Mouse (Mus musculus): ENCODE results near the gene Gm28230. TPM values are rescaled to one million over a fixed set of nuclear protein-coding genes. Genes with fewer than 3 reads are reported as not detected.
A peak's percentile ranks its signal among the peaks of the same experiment; 100 is the strongest.

Gm28230 gene
- total RNA-seq, 2 experiments from 2014 or later, result 0.12 TPM; not detected in 1

- peak; percentile 81 to 85 for DNase-seq
- intact Hi-C loops (cut with DNase I), result loop anchor here (1.0 to 5.0 kb wide), 2 partner anchors 249 to 337 kb away; no protein-coding TSS in a partner anchor
Measured at GRCm38 (mm10) chr2:74715504-74716241, 10.9 kb upstream of the Gm28230 start.

- DNase-seq, result no peak
- intact Hi-C loops (cut with DNase I), result no loop called here
Measured at GRCm38 (mm10) chr2:74720384-74720783, 6.1 kb upstream of the Gm28230 start.

GRCm38 (mm10) chr2:74720955-74721491, 5.5 kb upstream of the Gm28230 start:
- intact Hi-C loops (cut with DNase I), result no loop called here
- no peak for DNase-seq

GRCm38 (mm10) chr2:74721882-74722281, 4.6 kb upstream of the Gm28230 start:
- intact Hi-C loops (cut with DNase I), result no loop called here
- DNase-seq, result no peak

- intact Hi-C loops (cut with DNase I), result no loop called here
- no peak for DNase-seq
Measured at GRCm38 (mm10) chr2:74722949-74723348, 3.6 kb upstream of the Gm28230 start.

- intact Hi-C loops (cut with DNase I), result no loop called here
- DNase-seq, result no peak
Measured at GRCm38 (mm10) chr2:74724244-74725015, 2.1 kb upstream of the Gm28230 start.

DNA sequence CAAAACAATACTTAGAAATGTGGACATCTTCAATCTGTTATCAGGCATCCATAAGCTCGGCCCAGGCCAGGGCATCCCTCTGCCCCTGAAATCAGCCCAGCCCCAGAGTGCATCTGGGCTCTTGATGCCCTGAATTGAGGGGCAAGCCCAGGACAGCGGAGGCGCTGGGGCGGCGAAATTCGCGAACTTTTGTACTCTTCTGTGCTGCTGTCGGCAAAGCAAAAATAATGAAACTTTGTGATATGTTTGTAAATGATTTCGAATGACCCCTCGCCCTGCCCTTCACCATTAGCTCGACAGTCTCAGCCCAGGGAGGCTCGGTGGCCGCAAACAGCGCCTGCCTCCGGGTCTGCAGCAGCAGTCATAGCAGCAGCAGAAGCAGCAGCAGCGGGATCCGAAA, 1.4 kb upstream of the Gm28230 start:
- DNase-seq, result no peak
- intact Hi-C loops (cut with DNase I), result no loop called here

DNA sequence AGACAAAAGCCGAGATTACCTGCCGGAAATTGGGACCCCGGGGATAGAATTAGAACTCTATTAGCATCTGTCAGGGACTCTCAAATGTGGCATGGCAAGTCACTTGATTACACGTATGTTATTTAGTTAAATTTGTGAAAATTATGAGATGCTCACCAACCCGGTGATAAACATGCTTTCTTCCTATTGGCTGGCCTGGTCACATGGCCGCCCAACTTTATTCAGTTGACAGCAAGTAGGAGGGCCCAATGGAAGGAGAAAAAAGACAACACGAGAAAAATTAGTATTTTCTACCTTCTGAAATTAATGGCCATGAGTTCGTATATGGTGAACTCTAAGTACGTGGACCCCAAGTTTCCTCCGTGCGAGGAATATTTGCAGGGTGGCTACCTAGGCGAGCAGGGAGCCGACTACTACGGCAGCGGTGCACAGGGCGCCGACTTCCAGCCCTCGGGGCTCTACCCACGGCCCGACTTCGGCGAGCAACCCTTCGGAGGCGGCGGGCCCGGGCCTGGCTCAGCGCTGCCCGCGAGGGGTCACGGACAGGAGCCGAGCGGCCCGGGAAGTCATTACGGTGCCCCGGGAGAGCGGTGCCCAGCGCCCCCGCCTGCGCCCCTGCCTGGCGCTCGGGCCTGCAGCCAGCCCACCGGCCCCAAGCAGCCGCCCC, 578 bp downstream of the Gm28230 start:
- intact Hi-C loops (cut with DNase I), result no loop called here
- DNase-seq, result no peak

DNA sequence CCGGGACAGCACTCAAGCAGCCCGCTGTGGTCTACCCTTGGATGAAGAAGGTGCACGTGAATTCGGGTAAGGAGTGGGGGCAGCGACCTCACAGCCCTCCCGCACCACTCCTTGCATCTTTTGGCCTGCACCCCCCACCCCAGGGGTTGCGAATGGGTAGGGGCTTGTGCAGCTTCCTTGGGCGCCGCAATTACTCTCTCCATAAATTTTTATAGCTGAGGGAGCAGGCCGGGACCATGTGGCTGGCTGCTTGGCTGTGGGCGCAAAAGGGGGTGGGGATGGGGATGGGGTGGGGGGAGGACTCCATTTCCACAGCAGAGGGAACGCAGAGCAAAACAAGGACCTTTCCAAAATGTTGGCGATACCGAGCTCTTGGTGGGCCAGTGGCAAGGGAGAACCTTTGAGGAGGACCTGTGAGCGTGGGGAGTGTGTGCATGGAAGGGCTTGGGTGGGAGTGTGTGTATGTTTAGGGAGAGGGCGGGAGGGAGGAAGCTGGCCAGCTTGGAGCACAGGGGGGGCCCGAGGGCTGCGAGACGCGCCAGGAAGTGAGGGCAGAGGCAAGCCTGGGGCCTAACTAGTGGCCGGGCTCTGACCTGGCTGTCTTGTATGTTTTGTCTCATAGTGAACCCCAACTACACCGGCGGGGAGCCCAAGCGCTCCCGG, 1.2 kb downstream of the Gm28230 start:
- intact Hi-C loops (cut with DNase I), result no loop called here
- DNase-seq, result no peak

GRCm38 (mm10) chr2:74728303-74728680, 1.8 kb downstream of the Gm28230 start:
- intact Hi-C loops (cut with DNase I), result no loop called here
- DNase-seq, result no peak

DNA sequence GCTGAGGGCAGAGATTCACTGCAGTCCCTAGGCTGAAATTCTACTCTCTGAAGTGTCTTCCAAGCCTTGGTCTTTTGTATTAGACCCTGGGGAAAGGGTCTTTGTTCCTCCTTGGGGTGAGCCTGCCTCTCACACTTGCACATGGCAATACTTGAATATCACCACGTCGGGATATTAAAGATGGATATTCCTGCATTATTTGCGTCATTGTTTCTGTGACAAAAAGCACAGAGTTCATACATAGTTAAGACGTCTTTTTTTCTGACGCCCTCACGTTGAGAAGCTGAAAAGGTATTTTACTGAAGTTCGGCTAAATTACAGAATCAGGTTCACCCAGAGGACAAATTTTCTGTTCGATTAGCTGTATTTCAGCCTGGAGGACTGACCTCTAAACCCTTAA, 3.8 kb downstream of the Gm28230 start:
- DNase-seq, result no peak

DNA sequence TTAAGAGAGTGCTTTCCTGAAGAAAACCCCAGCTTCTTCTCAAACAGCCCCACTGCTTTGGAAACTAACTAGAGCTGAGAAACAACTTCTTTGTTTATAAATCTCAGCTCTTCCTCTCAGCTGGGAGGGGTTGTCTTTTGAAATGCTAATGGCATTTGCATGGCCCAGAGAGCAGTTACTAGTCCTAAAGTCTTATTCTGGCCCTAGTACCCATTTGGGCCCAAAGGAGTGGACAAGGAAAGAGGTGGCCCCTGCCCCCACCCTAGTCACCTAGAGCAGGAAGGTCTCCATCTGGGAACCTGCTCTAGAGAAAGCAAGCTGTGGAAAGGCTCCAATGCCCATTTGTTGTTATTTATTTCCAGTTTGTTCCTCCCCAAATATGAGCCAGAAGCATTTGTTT, 4.5 kb downstream of the Gm28230 start:
- intact Hi-C loops (cut with DNase I), result no loop called here
- no peak for DNase-seq

More for the DNA sequence above, 3.8 kb downstream of the Gm28230 start:
- intact Hi-C loops (cut with DNase I), result no loop called here

- no peak for DNase-seq
- intact Hi-C loops (cut with DNase I), result no loop called here
Measured at GRCm38 (mm10) chr2:74731799-74732512, 5.4 kb downstream of the Gm28230 start.

- intact Hi-C loops (cut with DNase I), result no loop called here
- DNase-seq, result no peak
Measured at GRCm38 (mm10) chr2:74732513-74733316, 6.2 kb downstream of the Gm28230 start.

DNA sequence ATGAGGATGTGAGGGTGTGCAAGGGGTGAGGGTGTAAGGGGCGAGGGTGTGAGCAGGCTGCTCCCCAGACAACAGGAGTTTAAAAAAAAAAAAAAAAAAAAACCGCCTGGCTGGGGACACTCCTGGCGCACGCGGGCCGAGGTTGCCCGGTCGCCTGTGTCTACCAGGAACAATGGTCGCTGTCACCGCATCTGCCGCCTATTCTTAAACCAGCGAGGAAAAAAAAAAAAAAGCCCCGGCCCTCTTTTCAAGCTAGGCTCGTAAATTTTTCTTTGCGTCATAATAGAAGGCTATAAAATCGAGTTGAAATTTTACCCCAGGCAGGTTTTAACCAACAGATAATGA, 6.8 kb downstream of the Gm28230 start:
- no peak for DNase-seq
- intact Hi-C loops (cut with DNase I), result no loop called here

GRCm38 (mm10) chr2:74733765-74734164, 7.2 kb downstream of the Gm28230 start:
- DNase-seq, result no peak
- intact Hi-C loops (cut with DNase I), result no loop called here

DNA sequence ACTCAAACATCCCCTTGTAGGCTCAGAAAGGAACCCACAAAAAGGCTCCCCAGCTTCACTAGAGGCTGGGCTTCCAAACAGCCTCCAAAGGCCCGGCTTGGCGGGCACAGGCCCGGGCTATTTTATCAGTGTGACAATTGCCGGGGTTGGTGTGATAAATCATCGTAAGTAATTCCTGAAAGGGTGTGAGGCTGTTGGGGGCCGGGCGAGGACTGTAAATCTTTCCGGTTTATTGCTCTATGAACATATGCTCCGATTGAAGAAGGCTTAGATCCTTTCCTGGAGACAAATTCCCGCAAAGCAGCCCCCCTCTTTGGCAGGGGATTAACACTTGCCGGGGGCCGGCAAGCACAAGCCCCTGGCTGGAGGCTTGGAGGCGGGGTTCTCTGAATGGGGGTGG, 7.9 kb downstream of the Gm28230 start:
- DNase-seq, result no peak
- intact Hi-C loops (cut with DNase I), result no loop called here

- intact Hi-C loops (cut with DNase I), result no loop called here
- DNase-seq, result no peak
Measured at GRCm38 (mm10) chr2:74734996-74735811, 8.7 kb downstream of the Gm28230 start.

Measured in gastrocnemius, postnatal 36 days (tissue).